Mouse (Mus musculus) thymus, adult 2 months (tissue): ENCODE measurements around the gene Mlxip. TPM values are rescaled to one million over a fixed set of nuclear protein-coding genes. Genes with fewer than 3 reads are reported as not detected.

Source experiments
- DNase-seq: peaks from one replicate; pipeline ENCODE4 v3.0.0; 2021
- H3K27ac ChIP-seq: fragments of 200-500 bp; 2 replicates; pipeline ENCODE4 v1.5.1; 2012; ENCODE audit warnings: low read length, control low read depth; ENCODE audit not compliant: control insufficient read depth, insufficient read depth
- H3K27me3 ChIP-seq: fragments of 200-500 bp; 2 replicates; pipeline ENCODE4 v1.6.1; 2012; ENCODE audit warnings: mild to moderate bottlenecking, low read length, moderate library complexity, mixed read lengths; ENCODE audit not compliant: control insufficient read depth, insufficient read depth
- H3K36me3 ChIP-seq: fragments of 200-500 bp; 2 replicates; pipeline ENCODE4 v1.6.1; 2012; ENCODE audit warnings: mild to moderate bottlenecking, low read length, moderate library complexity; ENCODE audit not compliant: control insufficient read depth, insufficient read depth
- H3K4me1 ChIP-seq: fragments of 200-500 bp; replicated peaks from 2 replicates; pipeline ENCODE4 v1.6.1; 2012; ENCODE audit warnings: low read length; ENCODE audit not compliant: control insufficient read depth, insufficient read depth
- H3K4me3 ChIP-seq: fragments of 200-500 bp; 2 replicates; pipeline ENCODE4 v1.5.1; 2012; ENCODE audit warnings: mild to moderate bottlenecking, low read length, control low read depth, moderate library complexity; ENCODE audit not compliant: control insufficient read depth, insufficient read depth
- CTCF ChIP-seq: fragments of 200-500 bp; IDR thresholded peaks from 2 replicates; pipeline ENCODE4 v1.5.1; 2012; ENCODE audit warnings: mild to moderate bottlenecking, control low read depth, low read length, moderate library complexity, borderline replicate concordance; ENCODE audit not compliant: control insufficient read depth, poor library complexity, insufficient read depth; ENCODE audit errors: extremely low read depth
- POLR2A ChIP-seq: fragments of 200-500 bp; IDR thresholded peaks from 2 replicates; pipeline ENCODE4 v1.6.1; 2012; ENCODE audit warnings: mild to moderate bottlenecking, low read length, control low read depth, moderate library complexity; ENCODE audit not compliant: control insufficient read depth, poor library complexity, insufficient read depth; ENCODE audit errors: extremely low read depth
- WGBS: fragments of 180-500 bp; shearing (Covaris S2); methylation state at CpG from one replicate; pipeline ENCODE4 v1.1.7; 2018; 5-methylcytosine and 5-hydroxymethylcytosine counted together
- polyA plus RNA-seq: library from polyadenylated mRNA; depleted of rRNA; stranded (reverse); fragments of >200 nt; gene quantifications from 2 replicates; pipeline ENCODE4 v1.2.3, GENCODE M21; 2012

Gene Mlxip
- polyA plus RNA-seq, 1 experiment, result 113 TPM

- Histone ChIP-seq H3K27me3 (no peaks in the 10 kb centered on the region), H3K27ac (no peak overlapping the region), H3K4me3 (no peak overlapping the region), H3K36me3 (peaks cover 5% of the 10 kb centered on the region; the same call in 1 of the 2 replicates), H3K4me1 (peaks cover 3% of the 10 kb centered on the region)
- TF ChIP-seq POLR2A (no peak), CTCF (no peak)
- WGBS, result 90% methylated on average over 4 of the region's 4 CpGs
- DNase-seq, result no peak
These were observed 17.6 kb downstream of the Mlxip start for GRCm38 (mm10) chr5:123412193-123412592.

GRCm38 (mm10) chr5:123413866-123414363, 19.3 kb downstream of the Mlxip start:
- Histone ChIP-seq H3K4me1 (no peaks in the 10 kb centered on the region), H3K4me3 (no peak overlapping the region), H3K27ac (no peak overlapping the region), H3K27me3 (no peaks in the 10 kb centered on the region), H3K36me3 (peaks cover 5% of the 10 kb centered on the region; the same call in 1 of the 2 replicates)
- no peak for DNase-seq
- TF ChIP-seq POLR2A, result no peak
- WGBS, result 88% methylated on average over 2 of the region's 2 CpGs

DNA sequence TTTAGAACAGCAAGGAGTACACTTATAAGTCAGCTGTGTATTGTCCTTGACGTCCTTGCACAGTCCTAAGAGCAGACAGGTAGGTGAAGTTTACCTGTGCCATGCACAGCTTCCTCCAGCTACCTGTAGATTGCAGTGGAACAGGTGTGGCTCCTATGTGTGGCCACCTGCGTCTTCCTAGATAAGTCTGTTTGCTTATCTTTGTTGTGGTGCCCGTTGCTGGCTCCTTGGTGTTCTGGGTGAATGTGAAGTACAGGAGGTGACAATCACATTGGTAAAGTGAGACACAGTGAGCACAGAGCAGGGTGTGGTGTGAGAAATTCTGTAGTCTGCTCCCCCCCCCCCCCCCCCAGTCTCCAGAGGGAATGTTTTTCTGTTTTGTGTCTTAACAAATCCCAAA, 21.6 kb downstream of the Mlxip start:
- WGBS, result 69% methylated on average over 3 of the region's 3 CpGs
- DNase-seq, result no peak
- no peaks in the 10 kb centered on the region for H3K36me3 ChIP-seq
- H3K4me3 ChIP-seq, result no peak overlapping the region
- TF ChIP-seq CTCF, result no peak
- no peak for TF ChIP-seq POLR2A
- no peak overlapping the region for H3K27ac ChIP-seq
- no peaks in the 10 kb centered on the region for H3K4me1 ChIP-seq
- no peaks in the 10 kb centered on the region for H3K27me3 ChIP-seq

- Histone ChIP-seq H3K4me1 (no peaks in the 10 kb centered on the region), H3K4me3 (no peak overlapping the region), H3K27me3 (no peaks in the 10 kb centered on the region), H3K27ac (no peak overlapping the region), H3K36me3 (no peaks in the 10 kb centered on the region)
- no peak for TF ChIP-seq POLR2A
- no peak for TF ChIP-seq CTCF
- DNase-seq, result no peak
- 92% methylated on average over 8 of the region's 8 CpGs for WGBS
These were observed 22.2 kb downstream of the Mlxip start for GRCm38 (mm10) chr5:123416566-123417518.

DNA sequence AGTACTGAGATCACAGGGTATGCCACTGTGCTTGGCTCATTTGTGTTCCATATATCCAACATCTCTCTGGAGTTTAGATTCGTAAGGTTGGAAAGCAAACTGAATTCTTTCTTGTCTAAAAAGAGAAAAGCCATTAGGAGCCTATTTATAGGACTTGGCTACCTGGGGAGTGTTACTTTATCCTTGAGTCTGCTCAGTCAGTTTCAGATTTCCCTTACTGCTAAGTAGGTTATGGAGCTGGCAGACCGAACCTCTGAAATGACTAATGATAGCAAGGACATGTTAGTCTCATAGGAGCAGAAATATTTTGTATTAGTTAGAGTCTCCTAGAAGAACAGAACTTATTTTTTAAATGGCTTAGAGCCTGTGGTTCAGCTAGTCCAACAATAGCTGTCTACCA, 29.3 kb downstream of the Mlxip start:
- no peak for DNase-seq
- TF ChIP-seq POLR2A, result no peak
- no peak for TF ChIP-seq CTCF
- H3K4me1 ChIP-seq, result no peaks in the 10 kb centered on the region
- no peaks in the 10 kb centered on the region for H3K36me3 ChIP-seq
- H3K27me3 ChIP-seq, result no peaks in the 10 kb centered on the region
- no peak overlapping the region for H3K27ac ChIP-seq
- WGBS, result 93% methylated on average over 2 of the region's 2 CpGs
- no peak overlapping the region for H3K4me3 ChIP-seq

GRCm38 (mm10) chr5:123427556-123427955, 33.0 kb downstream of the Mlxip start:
- no peak overlapping the region for H3K4me3 ChIP-seq
- WGBS, result 84% methylated on average over 1 of the region's 1 CpGs
- no peaks in the 10 kb centered on the region for H3K27me3 ChIP-seq
- TF ChIP-seq CTCF (no peak), POLR2A (no peak)
- H3K27ac ChIP-seq, result no peak overlapping the region
- no peaks in the 10 kb centered on the region for H3K4me1 ChIP-seq
- no peaks in the 10 kb centered on the region for H3K36me3 ChIP-seq
- no peak for DNase-seq
